8 mouse cellular contexts compared by ENCODE assay signal in genomic region chr2:91458252-91458672, GRCm38 (mm10). TPM values are rescaled to one million over a fixed set of nuclear protein-coding genes. Genes with fewer than 3 reads are reported as not detected.
DNase-seq lines count a peak whose midpoint lies in the region; ATAC-seq and TF ChIP-seq lines count a peak whose summit lies in the region.

No protein-coding gene starts in this region.

- peak overlapping the region; percentile 51 for H3K9ac ChIP-seq in forebrain, postnatal 0 days
- peak overlapping the region; percentile 74 for H3K9ac ChIP-seq in hindbrain, embryonic 14.5 days

- H3K4me1 ChIP-seq in megakaryocyte, embryonic 14.5 days = peaks cover 45% of the 10 kb centered on the region
- peaks cover 11% of the 10 kb centered on the region; the same call in 1 of the 2 replicates for H3K4me1 ChIP-seq in forebrain, postnatal 0 days (ENCODE audit: insufficient read depth)
- peaks cover 41% of the 10 kb centered on the region for H3K4me1 ChIP-seq in hindbrain, embryonic 14.5 days (replicated peaks; ENCODE audit: control insufficient read depth, insufficient read depth, low read length)
- H3K4me1 ChIP-seq in lung, adult 2 months (ENCODE audit: control insufficient read depth, insufficient read depth, low read length) = peaks cover 15% of the 10 kb centered on the region

- H3K27me3 ChIP-seq in megakaryocyte, embryonic 14.5 days (replicated peaks) = peaks cover 93% of the 10 kb centered on the region
- no peaks in the 10 kb centered on the region for H3K27me3 ChIP-seq in forebrain, postnatal 0 days (ENCODE audit: insufficient read depth, low read length)
- peaks cover 19% of the 10 kb centered on the region; the same call in 1 of the 2 replicates for H3K27me3 ChIP-seq in hindbrain, embryonic 14.5 days (ENCODE audit: control insufficient read depth, insufficient read depth, low read length)

- TF ChIP-seq POLR2A in lung, adult 2 months (IDR thresholded peaks at IDR 0.05; ENCODE audit: borderline replicate concordance, extremely low read depth, low read depth, low read length) = peak; percentile 24; the same call in 1 of the 2 replicates

- H3K4me2 ChIP-seq in forebrain, postnatal 0 days (ENCODE audit: low read depth) = peak overlapping the region; percentile 99
- H3K4me2 ChIP-seq in hindbrain, embryonic 14.5 days (replicated peaks) = peak overlapping the region; percentile 99

- peak; percentile 37 for DNase-seq in adrenal gland, postnatal 25 days
- no peak for DNase-seq in forebrain, postnatal 0 days
- DNase-seq in hindbrain, embryonic 14.5 days (ENCODE audit: low spot score) = no peak
- peak; percentile 56 for DNase-seq in lung, adult 2 months
- peak; percentile 63 for DNase-seq in retina, embryonic 14.5 days (ENCODE audit: low spot score)
- DNase-seq in adipocyte (ENCODE audit: low spot score) = no peak

- WGBS in forebrain, postnatal 0 days = under 1% methylated on average over 21 of the region's 21 CpGs
- under 1% methylated on average over 21 of the region's 21 CpGs for whole genome bisulfite sequencing in hindbrain, embryonic 14.5 days
- WGBS in lung, adult 2 months = under 1% methylated on average over 21 of the region's 21 CpGs

- TF ChIP-seq CTCF in forebrain, postnatal 0 days (IDR thresholded peaks at IDR 0.05; ENCODE audit: low read depth) = no peak
- TF ChIP-seq CTCF in lung, adult 2 months (IDR thresholded peaks at IDR 0.05; ENCODE audit: insufficient read depth, low read length) = no peak

- H3K9me3 ChIP-seq in megakaryocyte, embryonic 14.5 days = peaks cover 14% of the 10 kb centered on the region
- no peaks in the 10 kb centered on the region for H3K9me3 ChIP-seq in forebrain, postnatal 0 days (ENCODE audit: low read length)
- H3K9me3 ChIP-seq in hindbrain, embryonic 14.5 days (ENCODE audit: control insufficient read depth, low read length) = no peaks in the 10 kb centered on the region

- H3K36me3 ChIP-seq in megakaryocyte, embryonic 14.5 days (replicated peaks; ENCODE audit: low read length) = no peaks in the 10 kb centered on the region
- no peaks in the 10 kb centered on the region for H3K36me3 ChIP-seq in forebrain, postnatal 0 days (ENCODE audit: insufficient read depth)
- no peaks in the 10 kb centered on the region for H3K36me3 ChIP-seq in hindbrain, embryonic 14.5 days (replicated peaks; ENCODE audit: control insufficient read depth, insufficient read depth)

- H3K27ac ChIP-seq in forebrain, postnatal 0 days (ENCODE audit: low read depth, low read length) = peak overlapping the region; percentile 35
- H3K27ac ChIP-seq in hindbrain, embryonic 14.5 days = peak overlapping the region; percentile 76

- peak overlapping the region; percentile 90 for H3K4me3 ChIP-seq in megakaryocyte, embryonic 14.5 days (replicated peaks)
- peak overlapping the region; percentile 54 for H3K4me3 ChIP-seq in forebrain, postnatal 0 days (ENCODE audit: low read depth, low read length)
- H3K4me3 ChIP-seq in hindbrain, embryonic 14.5 days (replicated peaks; ENCODE audit: low read length) = peak overlapping the region; percentile 66
- H3K4me3 ChIP-seq in lung, adult 2 months (replicated peaks; ENCODE audit: extremely low read depth, low read depth, low read length) = peak overlapping the region; percentile 82

- no peak for ATAC-seq in megakaryocyte, adult 5-6 weeks (ENCODE audit: poor library complexity, severe bottlenecking)
- peak; percentile 30 for ATAC-seq in forebrain, postnatal 0 days
- ATAC-seq in hindbrain, embryonic 14.5 days (ENCODE audit: low FRiP score) = 0 out of 2 replicates have a peak, but pooled peaks have one; percentile 18

RNA-seq across cellular contexts. Expression of gene Lrp4, which starts 1.0 kb away (rescaled TPM):
- 0.16 TPM in 1 of 2 replicates, not detected in the other for polyA plus RNA-seq in megakaryocyte, embryonic 14.5 days (2012; ENCODE audit: insufficient read depth, low replicate concordance)
- 1.0 and 1.1 TPM in 2 replicates for total RNA-seq in megakaryocyte, adult 5-6 weeks (2015)
- 1.9 and 2.7 TPM in 2 replicates for total RNA-seq in megakaryocyte, adult 5-6 weeks (2017)
- 4.7 and 5.2 TPM in 2 replicates for total RNA-seq in adrenal gland, postnatal 25 days (2021)
- 12.0 and 13.7 TPM in 2 replicates for total RNA-seq in forebrain, postnatal 0 days (2014; rRNA removed)
- 2.8 and 4.1 TPM in 2 replicates for polyA plus RNA-seq in forebrain, postnatal 0 days (2015; fragmentation: Nextera tagmentation; extraction: Ambion mirVana)
- polyA plus RNA-seq in hindbrain, embryonic 14.5 days (2014; fragmentation: Nextera tagmentation; extraction: Ambion mirVana) = 4.1 and 4.5 TPM in 2 replicates
- 47.6 and 55.6 TPM in 2 replicates for polyA plus RNA-seq in lung, adult 2 months (2012; rRNA removed)

RNA-seq across cellular contexts. Expression of gene 1110051M20Rik, which starts 13.8 kb away (rescaled TPM):
- polyA plus RNA-seq in megakaryocyte, embryonic 14.5 days (2012; ENCODE audit: insufficient read depth, low replicate concordance) = 1.5 and 2.6 TPM in 2 replicates
- 2.0 and 4.2 TPM in 2 replicates for total RNA-seq in megakaryocyte, adult 5-6 weeks (2015)
- 1.7 and 3.2 TPM in 2 replicates for total RNA-seq in megakaryocyte, adult 5-6 weeks (2017)
- 13.6 and 20.7 TPM in 2 replicates for total RNA-seq in adrenal gland, postnatal 25 days (2021)
- total RNA-seq in forebrain, postnatal 0 days (2014; rRNA removed) = 127 and 147 TPM in 2 replicates
- 165 and 182 TPM in 2 replicates for polyA plus RNA-seq in forebrain, postnatal 0 days (2015; fragmentation: Nextera tagmentation; extraction: Ambion mirVana)
- polyA plus RNA-seq in hindbrain, embryonic 14.5 days (2014; fragmentation: Nextera tagmentation; extraction: Ambion mirVana) = 143 and 155 TPM in 2 replicates
- 19.2 and 27.0 TPM in 2 replicates for polyA plus RNA-seq in lung, adult 2 months (2012; rRNA removed)

Comparison
In these comparisons a context has a peak if more than half of its experiments do, and no peak if none do; other contexts are left out.
1. DNase-seq: peak in adrenal gland, postnatal 25 days (single experiment), lung, adult 2 months (single experiment) and retina, embryonic 14.5 days (single experiment); none in forebrain, postnatal 0 days (single experiment), hindbrain, embryonic 14.5 days (single experiment) and adipocyte (single experiment).
2. Peak in every context shown above with its lines, with median percentiles within 50 percentile points of each other: H3K4me3 ChIP-seq.